Mouse (Mus musculus) urinary bladder, postnatal 10 days (tissue): Measurements from ENCODE around the gene Itgax.
"Not testable (repeated sequence)": the region's sequence is repeated elsewhere in the genome, so short reads cannot be mapped to it uniquely, and the experiment has no call there.

Experiments
- DNase-seq: peaks from one replicate; pipeline ENCODE4 v3.0.0; 2022; ENCODE audit warnings: low spot score

The Itgax gene

DNA sequence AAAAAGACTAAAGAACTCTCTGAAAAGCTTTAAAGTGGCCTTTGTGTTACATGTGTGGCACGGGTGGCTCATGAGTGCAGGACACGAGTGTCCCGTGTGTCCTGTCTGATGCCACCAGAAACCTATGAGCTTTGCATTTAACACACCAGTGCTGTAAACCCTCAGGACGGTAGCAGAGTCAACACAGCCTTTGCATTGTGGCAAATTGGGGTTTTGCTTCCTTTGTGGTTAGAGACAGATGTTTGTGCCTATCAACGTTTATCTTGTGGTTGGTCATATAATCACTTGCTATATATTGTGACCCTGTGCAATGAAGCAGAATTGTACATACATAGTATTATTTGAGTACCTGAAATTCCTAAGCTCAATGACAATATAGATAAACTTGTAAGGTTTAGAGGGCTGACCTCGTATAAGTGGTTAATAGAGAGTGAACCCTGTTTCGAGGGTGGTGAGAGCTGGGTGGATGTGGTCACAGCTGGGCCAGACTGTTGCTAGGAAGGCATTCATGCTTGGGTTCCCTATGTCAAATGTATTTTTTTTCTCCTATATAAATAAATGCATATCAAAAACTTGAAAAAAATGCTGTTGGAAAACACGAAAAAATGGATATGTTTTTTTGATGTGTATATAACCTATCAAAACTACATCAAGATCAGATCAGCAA is 29.5 kb downstream of the Itgax start:
- DNase-seq: not testable (repeated sequence)

DNA sequence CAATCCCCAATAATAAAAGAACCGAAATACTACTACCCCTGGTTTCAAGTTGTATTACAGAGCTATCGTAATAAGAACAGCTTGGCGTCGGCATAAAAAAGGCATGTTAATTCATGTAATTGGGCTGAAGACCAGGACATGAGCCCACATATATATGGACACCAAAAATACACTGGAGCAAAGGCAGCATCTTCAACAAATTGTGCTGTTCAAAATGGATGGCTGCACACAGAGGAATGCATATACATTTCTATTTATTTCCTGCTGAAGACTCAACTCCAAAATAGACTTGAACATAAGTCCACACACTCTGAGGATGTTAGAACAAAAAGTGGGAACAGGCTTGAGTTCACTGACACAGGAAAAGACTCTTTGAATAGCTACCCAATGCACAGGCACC is 34.7 kb downstream of the Itgax start:
- DNase-seq: no peak

DNA sequence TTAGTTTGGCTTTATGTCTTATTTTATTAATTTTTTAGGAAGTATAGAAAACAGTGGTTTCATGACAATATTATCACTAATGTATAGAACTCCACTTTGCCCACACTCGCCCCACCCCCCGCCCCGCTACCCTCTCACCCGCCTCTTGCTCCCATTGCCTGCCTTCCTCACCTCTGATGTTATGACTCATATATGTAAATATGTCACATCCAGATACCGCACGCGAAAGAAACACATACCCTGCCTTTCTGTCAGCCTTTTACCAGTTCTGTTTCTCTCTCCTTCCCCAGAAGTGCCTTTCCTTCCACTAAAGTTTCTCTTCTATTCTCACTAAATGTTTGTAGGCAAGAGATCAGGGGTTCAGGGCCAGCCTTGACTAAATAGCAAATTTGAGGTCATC is 37.0 kb downstream of the Itgax start:
- no peak for DNase-seq

DNA sequence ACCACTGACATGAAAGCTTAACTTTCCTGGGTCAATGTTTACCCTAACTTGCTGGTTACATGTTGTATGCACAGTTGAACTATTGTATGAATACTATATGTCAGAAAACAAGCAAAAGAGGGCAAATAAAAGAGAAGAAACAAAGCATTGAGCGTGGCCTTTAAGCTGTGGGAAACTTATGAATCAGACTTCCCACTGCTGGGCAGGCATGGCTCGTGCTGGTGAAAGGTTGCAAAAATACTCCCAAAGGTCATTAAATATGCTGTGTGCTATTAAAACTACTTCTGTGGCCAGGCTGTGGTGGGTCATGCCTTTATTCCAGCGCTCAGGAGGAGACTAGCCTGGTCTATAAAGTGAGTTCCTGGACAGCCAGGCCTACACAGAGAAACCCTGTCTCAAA is 40.6 kb downstream of the Itgax start:
- no peak for DNase-seq

DNA sequence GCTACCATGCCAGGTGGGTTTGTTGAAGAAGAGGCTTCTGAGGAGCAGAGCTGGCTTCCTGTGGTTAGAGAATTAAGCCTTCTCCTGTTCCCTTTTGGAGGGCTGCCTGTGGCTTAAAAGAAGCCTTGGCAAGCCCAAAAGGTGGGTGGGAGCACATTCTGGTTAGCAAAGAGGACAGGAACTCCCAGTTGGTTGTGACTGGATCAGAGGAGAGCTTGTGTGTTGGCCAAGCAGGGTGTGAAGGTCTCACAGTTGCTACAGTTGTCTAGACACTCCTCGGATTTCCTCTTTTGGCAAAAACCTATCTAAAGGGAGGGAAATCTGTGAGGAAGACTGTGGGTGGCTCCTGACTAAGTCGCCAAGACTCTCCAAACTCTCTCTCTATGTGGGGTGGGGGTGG is 49.0 kb downstream of the Itgax start:
- DNase-seq: no peak

DNA sequence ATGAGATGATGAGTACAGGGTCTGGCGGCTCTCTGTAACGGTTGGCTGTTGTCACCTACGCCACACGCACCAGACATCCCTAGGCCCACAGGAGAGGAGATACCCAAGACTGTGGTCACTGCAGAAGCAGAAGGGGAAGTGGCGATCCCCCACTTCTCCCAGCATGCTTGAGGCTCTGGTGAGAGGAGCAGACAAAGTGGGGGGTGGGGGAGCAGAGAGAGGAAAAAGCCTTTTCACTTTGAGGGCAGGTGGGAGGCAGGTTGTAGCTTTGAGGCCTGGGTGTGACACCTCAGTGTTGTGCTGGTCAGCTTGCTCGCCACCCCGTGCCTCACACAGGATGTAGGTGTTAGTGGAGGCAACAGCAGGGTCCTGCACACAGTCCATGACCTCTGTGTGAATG is 50.8 kb downstream of the Itgax start:
- no peak for DNase-seq

DNA sequence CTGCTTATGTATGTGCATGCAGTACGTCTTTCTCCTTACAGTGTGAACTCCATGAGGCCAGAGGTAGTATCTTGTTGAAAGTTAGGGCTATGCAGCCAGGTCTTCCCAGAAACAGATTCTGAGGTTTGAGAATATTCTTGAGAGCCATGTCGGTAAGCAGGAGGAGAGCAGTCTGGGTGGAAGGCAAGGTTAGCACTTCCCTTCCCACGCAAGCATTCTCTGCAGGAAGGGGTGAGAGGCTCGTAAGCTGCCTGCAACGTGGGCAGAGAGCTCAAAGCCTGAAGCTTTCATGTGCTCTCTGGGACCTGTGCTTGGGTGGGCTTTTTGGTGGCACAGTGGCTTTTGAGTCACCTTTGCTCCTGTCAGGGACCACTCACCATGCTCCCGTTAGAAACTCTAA is 51.2 kb downstream of the Itgax start:
- DNase-seq: no peak

DNA sequence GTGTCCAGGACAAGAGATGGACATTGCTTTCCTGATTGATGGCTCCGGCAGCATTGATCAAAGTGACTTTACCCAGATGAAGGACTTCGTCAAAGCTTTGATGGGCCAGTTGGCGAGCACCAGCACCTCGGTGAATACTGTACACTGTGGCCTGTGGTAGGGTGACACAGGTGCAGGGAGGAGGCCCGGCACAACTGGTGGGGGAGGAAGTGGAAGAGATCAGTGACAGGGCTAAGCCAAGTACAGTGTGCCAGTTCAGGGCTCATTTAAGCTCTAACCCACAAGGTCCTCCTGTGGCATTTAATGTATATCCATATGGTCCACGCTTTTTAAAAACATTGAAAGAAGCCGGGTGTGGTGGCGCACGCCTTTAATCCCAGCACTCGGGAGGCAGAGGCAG is 52.3 kb downstream of the Itgax start:
- no peak for DNase-seq
